Mouse (Mus musculus) urinary bladder, postnatal 25 days (tissue): ENCODE measurements around the gene Gm17334.

Experiments used
- DNase-seq: peaks from one replicate; pipeline ENCODE4 v3.0.0; 2022; ENCODE audit warnings: low spot score

Gm17334 gene

DNA sequence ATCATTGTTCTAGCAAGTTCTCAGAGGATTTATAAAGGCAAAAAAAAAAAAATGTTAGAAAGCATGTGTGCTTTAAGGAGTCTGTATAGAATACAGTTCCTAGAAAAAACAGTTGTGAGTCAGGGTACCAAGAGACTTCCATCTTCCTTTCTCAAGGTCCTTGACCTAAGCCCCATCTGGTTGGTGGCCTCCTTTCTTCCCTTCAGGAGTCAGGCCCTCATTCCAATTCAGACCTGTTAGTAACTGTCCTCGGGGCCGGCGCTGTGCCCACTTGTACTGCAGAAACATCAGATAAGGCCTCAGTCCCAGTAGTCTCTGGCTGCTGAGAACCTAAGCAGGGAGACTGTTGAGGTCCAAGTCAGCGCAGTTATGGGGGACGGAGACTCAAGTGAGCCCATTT, at the start of gene Gm17334:
Gene Gm17334 (minus strand): TSS at position 101 of the 400 bp plus-strand sequence.
- DNase-seq = no peak

DNA sequence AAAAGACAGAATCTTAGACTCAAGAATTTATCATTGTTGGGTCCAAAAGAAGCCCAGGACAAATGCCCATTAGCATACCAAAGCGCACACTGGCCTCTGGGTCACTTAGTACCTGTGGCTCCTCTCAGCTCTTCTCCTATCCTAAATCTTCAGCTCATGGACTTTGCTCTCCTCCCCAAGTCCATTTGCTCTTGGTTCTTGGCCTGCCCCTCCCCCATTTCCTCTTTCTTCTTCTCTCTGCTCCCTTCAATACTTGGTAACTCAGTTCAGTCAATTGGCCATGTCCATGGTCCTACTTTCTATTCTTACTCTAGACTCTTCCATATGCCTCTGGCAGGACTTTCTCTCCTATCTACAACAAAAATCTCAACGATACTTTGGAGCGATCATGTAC, 49.0 kb upstream of the Gm17334 start:
- DNase-seq = no peak

GRCm38 (mm10) chr11:53821230-53821944, 48.4 kb upstream of the Gm17334 start:
- DNase-seq = no peak

DNA sequence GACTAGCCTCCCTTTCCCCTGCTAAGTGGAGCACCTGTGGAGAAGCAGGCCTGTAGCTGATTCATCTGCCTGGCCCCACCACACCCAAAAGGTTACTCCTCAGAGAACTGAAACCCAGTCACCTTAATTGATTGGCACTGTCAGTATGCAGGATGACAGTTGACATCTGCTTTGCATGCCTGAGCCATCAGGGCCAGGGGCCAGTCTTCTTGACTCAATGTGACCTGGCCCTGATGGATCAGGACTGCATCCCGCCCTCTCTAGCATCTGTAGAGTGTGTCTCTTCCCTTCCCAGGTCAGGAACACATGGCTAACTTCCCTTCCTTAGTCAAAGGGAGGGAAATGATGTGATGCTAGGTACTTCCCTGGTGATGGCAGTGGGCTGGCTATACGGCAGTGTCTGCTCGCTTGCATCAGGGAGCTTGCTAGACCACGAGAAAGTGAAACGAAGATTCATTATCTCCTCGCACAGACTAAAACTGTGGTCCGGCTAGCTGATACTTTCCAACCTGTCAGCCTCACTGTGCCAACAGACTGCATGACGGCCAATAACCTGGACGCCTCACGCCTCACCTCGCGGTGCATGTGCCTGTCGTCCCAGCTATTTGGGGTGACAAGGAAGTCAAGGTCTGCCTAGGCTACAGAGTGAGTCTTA, 47.7 kb upstream of the Gm17334 start:
- no peak for DNase-seq

- DNase-seq = no peak
Measured at GRCm38 (mm10) chr11:53819511-53819910, 46.5 kb upstream of the Gm17334 start.

DNA sequence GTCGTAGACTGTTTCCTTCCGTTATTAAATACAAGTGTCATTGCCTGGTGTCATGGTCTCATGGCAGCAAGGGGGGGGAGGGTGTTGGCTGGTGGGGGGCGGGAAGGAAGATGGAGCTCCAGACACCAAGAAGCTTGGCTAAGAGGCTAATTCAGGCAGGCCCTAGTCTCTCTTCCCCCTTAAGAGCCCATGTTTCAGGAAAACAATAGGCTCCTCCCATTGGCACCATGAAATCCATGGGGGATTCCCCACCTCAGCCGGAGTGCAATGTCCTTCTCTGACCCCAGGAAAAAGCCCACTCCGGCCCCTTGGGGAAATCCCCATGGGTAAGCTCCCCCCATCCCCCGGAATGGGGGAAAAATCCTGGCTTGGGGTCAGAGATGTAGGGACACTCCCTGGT, 45.8 kb upstream of the Gm17334 start:
- DNase-seq = no peak

GRCm38 (mm10) chr11:53816841-53817375, 43.9 kb upstream of the Gm17334 start:
- no peak for DNase-seq

DNA sequence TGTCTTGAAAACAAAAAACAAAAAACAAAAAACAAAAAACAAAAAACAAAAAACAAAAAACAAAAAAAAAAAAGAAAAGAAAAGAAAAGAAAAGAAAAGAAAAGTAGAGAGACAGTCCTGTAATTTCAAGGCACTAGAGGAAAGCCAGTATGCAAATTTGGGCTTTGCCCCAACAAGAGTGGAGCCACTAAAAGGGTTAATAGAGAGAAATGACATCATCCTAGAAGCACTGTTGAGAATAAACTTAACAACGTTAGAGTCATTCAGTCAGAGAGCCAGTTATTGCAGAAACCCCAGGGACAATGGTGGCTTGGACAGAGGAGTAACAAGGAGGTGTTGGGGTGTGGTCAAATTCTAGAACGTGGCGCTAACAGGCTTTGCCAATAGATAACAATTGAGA, 41.8 kb upstream of the Gm17334 start:
- DNase-seq = no peak

- no peak for DNase-seq
Measured at GRCm38 (mm10) chr11:53813001-53813868, 40.2 kb upstream of the Gm17334 start.

- no peak for DNase-seq
Measured at GRCm38 (mm10) chr11:53811312-53811711, 38.3 kb upstream of the Gm17334 start.

DNA sequence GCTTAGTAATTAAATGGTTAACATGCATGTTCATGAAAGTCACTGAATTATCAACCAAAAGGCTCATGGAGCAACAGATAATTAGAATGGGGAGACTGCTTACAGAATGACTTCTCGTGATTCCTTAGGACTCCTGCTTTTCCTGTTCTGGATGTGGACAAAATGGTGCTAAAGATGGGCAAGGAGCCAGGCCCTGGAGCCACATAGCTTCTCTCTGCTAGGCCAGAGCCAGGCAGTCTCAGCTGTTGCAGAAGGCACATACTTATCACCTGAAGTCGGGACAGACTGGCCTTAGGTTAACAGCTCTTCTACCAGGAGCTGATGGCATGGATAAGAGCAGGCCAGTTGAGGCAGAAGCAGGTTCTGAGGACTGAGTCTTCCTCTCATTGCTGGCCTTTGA, 37.8 kb upstream of the Gm17334 start:
- DNase-seq = no peak

GRCm38 (mm10) chr11:53810156-53810555, 37.2 kb upstream of the Gm17334 start:
- DNase-seq = no peak

DNA sequence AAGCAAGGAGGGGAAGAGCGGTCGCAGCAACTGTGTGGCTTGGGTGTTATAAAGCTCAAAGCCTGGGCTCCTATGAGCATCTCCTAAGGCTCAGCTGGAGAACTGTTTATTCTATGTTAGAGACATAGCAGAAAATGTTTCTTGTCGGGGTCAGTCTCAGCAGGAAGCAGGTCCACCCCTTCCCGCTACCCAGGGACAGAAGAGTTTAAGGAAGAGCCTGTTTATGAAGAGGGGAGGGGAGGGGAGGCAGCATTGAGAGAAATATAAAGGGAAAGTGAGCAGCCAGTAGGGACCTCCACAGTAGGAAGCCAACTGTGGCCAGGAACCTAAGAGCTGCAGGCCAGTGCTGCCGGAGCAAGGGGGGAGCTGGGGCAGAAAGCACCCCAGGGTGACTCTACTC, 36.4 kb upstream of the Gm17334 start:
- DNase-seq = no peak

DNA sequence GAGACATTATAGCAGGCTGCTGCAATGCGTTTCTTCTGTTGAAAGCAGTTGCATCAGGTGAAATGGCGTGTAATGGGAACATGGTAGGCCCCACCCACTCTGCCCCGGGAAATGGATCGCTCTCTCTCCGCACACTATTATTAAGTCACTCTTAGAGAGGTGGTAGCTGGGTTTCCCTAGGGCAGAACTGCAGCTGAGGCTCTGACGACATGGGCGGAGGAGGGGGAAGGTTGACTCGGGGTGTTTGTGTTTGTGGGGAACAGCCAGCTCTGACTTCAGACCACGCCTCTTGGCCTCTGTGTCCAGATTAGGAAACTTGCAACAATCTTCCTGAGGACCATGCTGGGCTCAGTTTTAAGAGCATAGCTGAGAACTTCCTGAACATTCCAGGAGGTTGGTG, 32.8 kb upstream of the Gm17334 start:
- DNase-seq = peak; percentile 36

- DNase-seq = no peak
Measured at GRCm38 (mm10) chr11:53804569-53805344, 31.8 kb upstream of the Gm17334 start.

DNA sequence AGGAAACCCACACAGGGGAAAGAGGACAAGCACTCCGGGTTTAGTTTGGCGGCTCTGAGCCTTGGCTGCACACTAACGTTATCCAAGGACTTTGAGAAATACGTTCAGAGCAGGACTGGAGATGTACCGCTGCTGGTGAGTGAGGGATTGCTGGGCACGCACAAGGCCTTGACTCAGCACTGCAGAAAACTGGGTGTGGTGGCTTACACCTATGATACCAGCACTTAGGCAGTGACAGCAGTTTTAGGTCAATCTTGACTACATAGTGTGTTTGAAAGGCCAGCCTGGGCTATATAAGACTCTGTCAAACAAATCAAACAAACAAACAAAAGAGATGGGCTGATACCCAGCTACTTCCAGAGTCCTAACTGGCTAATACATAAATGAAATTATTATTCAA, 30.5 kb upstream of the Gm17334 start:
- no peak for DNase-seq

DNA sequence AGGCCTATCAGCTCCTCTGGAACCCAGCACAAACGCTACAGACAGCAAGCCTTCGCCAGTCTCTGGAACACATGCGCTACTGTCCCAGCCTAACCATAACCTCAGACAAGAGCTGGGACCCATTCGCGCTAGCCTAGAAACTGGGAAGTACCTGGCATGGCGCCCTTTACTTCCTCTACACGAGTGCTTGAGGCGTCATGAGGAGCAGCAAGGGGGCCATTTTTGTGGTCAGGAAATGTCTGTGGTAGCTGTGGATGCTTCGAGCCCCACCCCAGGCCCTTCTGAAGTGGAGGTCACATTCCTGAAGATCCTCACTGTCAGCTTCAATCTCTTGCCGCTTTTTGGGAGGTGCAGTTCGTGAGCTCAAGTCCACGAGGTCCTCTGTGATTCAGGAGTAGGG, 30.1 kb upstream of the Gm17334 start:
- no peak for DNase-seq

GRCm38 (mm10) chr11:53800975-53801374, 28.0 kb upstream of the Gm17334 start:
- DNase-seq = no peak

DNA sequence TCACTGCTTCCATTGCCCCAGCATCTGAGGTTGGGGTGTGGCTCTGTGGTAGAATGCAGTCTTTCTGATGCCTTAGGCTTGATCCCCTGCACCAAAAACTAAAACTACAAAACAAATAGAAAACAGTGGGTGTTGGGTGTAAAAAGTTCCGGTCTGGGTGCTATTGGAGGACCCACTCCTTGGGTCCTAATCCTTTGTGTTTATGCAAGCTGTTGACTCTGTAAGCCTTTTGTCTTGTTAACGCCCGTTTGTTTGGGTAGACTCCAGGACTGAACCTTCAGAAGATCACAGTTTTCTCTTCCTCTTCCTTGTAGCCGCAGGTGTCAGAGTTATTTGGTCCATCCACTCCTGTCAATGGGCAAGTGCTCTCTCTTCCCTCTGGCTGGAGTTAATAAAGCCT, 27.0 kb upstream of the Gm17334 start:
- no peak for DNase-seq

- DNase-seq = no peak
Measured at GRCm38 (mm10) chr11:53798041-53798711, 25.2 kb upstream of the Gm17334 start.

GRCm38 (mm10) chr11:53797386-53797920, 24.5 kb upstream of the Gm17334 start:
- DNase-seq = no peak
